Mouse (Mus musculus) intestine, postnatal 0 days (tissue): ENCODE data around the gene Cfap73. TPM values are rescaled to one million over a fixed set of nuclear protein-coding genes. Genes with fewer than 3 reads are reported as not detected.
A peak's percentile ranks its signal among the peaks of the same experiment; 100 is the strongest.

ENCODE experiments used
- ATAC-seq: fragments of 200-750 bp; cut with Nextera tagmentation; 2 replicates; pipeline ENCODE4 v1.8.0; 2017; ENCODE audit warnings: mild to moderate bottlenecking, moderate TSS enrichment, moderate library complexity
- H3K27ac ChIP-seq: fragments of 300-500 bp; sonication (generic); 2 replicates; pipeline ENCODE4 v1.5.1; 2014; ENCODE audit warnings: mild to moderate bottlenecking, low read depth, low read length, moderate library complexity
- H3K27me3 ChIP-seq: fragments of 300-500 bp; sonication (generic); replicated peaks from 2 replicates; pipeline ENCODE4 v1.6.1; 2014; ENCODE audit warnings: low read length, mixed read lengths; ENCODE audit not compliant: control insufficient read depth, insufficient read depth
- H3K36me3 ChIP-seq: fragments of 300-500 bp; sonication (generic); 2 replicates; pipeline ENCODE4 v1.6.1; 2014; ENCODE audit warnings: mild to moderate bottlenecking, moderate library complexity; ENCODE audit not compliant: control insufficient read depth, insufficient read depth
- H3K4me1 ChIP-seq: fragments of 300-500 bp; sonication (generic); replicated peaks from 2 replicates; pipeline ENCODE4 v1.6.1; 2014; ENCODE audit warnings: antibody characterized with exemption, low read length, mixed read lengths; ENCODE audit not compliant: control insufficient read depth, insufficient read depth
- H3K4me2 ChIP-seq: fragments of 300-500 bp; sonication (generic); replicated peaks from 2 replicates; pipeline ENCODE4 v1.6.1; 2014; ENCODE audit warnings: low read depth, mild to moderate bottlenecking, moderate library complexity
- H3K4me3 ChIP-seq: fragments of 300-500 bp; sonication (generic); 2 replicates; pipeline ENCODE4 v1.5.1; 2014; ENCODE audit warnings: low read depth, low read length
- H3K9ac ChIP-seq: fragments of 300-500 bp; sonication (generic); 2 replicates; pipeline ENCODE4 v1.6.1; 2014; ENCODE audit warnings: mild to moderate bottlenecking, low read depth, low read length
- H3K9me3 ChIP-seq: fragments of 300-500 bp; sonication (generic); 2 replicates; pipeline ENCODE4 v1.6.1; 2016; ENCODE audit warnings: mixed run types; ENCODE audit not compliant: control insufficient read depth
- CTCF ChIP-seq: sonication (generic); IDR thresholded peaks from 2 replicates; pipeline ENCODE4 v1.5.1; 2016; ENCODE audit warnings: low read depth, mild to moderate bottlenecking, control low read depth, antibody characterized with exemption, moderate library complexity
- WGBS: fragments of 180-500 bp; shearing (Covaris S2); extraction: QIAGEN DNeasy Blood & Tissue Kit; methylation state at CpG from one replicate; pipeline ENCODE4 v1.1.7; 2014; 5-methylcytosine and 5-hydroxymethylcytosine counted together
- polyA plus RNA-seq: library from polyadenylated mRNA; unstranded; fragments of >200 nt; fragmentation: Nextera tagmentation; extraction: Ambion mirVana; gene quantifications from 2 replicates; pipeline ENCODE4 v1.2.1, GENCODE M21; 2015

The Cfap73 gene
- polyA plus RNA-seq, 1 experiment from 2014 or later = not detected

DNA sequence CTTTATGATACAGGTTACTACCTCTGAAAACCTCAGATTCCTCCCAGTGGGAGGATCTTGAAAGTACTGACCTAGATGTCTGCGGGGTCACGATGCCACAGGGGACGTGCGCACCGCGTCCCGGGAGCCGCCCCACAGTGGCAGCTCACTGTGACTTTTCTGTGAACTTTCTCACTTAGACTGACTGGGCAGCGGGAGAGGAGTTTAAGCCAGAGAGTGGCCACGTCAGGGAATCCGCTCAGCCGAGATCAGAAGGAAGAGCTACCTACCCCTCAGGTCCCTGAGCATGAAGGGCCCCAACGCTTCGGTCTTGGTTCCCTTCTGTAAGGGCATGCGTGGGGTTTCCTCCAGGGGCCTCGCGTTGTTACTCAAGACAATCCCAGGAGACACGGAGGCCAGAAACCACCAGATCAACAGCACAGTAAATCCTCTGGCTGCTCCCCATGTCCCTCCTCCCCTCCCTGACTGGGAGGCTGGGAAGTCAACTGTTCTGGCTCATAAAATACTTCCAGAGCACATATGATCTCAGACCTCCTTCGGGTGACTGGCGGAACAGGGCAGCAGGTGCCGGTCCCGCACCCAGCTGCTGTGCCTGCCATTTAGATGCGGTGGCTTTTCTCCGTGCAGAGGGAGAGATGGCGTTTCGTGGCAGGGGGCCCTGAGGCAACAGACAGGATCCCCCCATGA, 54.7 kb downstream of the Cfap73 start:
- Histone ChIP-seq H3K27ac (peak overlapping the region; percentile 83), H3K36me3 (peaks cover 39% of the 10 kb centered on the region), H3K9me3 (no peaks in the 10 kb centered on the region), H3K4me1 (peaks cover 3% of the 10 kb centered on the region; the same call in 1 of the 2 replicates), H3K27me3 (no peaks in the 10 kb centered on the region), H3K4me3 (no peak overlapping the region), H3K4me2 (peak overlapping the region; percentile 2; the same call in 1 of the 2 replicates), H3K9ac (no peak overlapping the region)
- WGBS = 39% methylated on average over 26 of the region's 26 CpGs
- TF ChIP-seq CTCF = no peak
- peak; percentile 34 for ATAC-seq

DNA sequence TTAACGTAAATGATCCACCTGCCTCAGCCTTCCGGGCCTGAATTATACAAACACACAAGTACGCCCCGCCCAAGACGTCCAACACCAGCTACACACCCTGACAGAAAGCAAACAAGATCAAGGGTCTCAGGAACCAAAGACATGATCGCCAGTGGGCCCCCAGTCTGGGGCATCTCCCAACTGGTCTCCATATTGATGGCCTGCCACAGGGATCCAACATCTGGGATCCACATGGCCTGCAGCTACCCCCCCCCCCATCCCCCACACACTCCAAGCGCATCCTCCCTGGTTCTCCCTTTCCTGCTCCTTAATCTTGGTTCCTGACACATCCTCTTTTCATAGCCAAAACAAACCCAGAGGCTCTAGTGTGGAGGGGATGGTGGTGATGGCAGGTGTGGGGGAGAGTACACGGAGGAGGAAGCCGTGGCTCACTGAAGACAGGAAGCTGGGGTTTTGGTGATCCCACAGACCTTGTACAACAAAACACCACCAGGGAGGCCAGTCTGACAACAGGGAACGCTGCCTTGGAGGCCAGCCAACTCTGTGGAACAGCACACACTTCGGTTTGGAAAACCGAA, 55.4 kb downstream of the Cfap73 start:
- no peak for ATAC-seq
- Histone ChIP-seq H3K4me1 (peaks cover 3% of the 10 kb centered on the region; the same call in 1 of the 2 replicates), H3K9me3 (no peaks in the 10 kb centered on the region), H3K36me3 (peaks cover 31% of the 10 kb centered on the region), H3K9ac (no peak overlapping the region), H3K27me3 (no peaks in the 10 kb centered on the region), H3K4me3 (no peak overlapping the region), H3K27ac (peak overlapping the region; percentile 83), H3K4me2 (peak overlapping the region; percentile 2; the same call in 1 of the 2 replicates)
- 32% methylated on average over 12 of the region's 12 CpGs for WGBS
- no peak for TF ChIP-seq CTCF

Other genes starting within 250 kb of the Cfap73 start
- 0.04 TPM in 1 of 2 replicates, not detected in the other for gene Lhx5, start 202.5 kb downstream of the Cfap73 start, polyA plus RNA-seq
- 21.2 and 21.5 TPM in 2 replicates for gene Sdsl, start 161.4 kb downstream of the Cfap73 start, polyA plus RNA-seq
- gene Sds, start 157.7 kb downstream of the Cfap73 start, polyA plus RNA-seq = not detected in 2 replicates
- 63.6 and 67.2 TPM in 2 replicates for gene Plbd2, start 130.6 kb downstream of the Cfap73 start, polyA plus RNA-seq
- gene Slc8b1, start 123.1 kb downstream of the Cfap73 start, polyA plus RNA-seq = 4.1 and 4.4 TPM in 2 replicates
- gene Tpcn1, start 45.6 kb downstream of the Cfap73 start, polyA plus RNA-seq = 31.5 and 35.6 TPM in 2 replicates
- 0.30 and 0.47 TPM in 2 replicates for gene Iqcd, start 45.2 kb downstream of the Cfap73 start, polyA plus RNA-seq
- gene Rita1, start 21.6 kb downstream of the Cfap73 start, polyA plus RNA-seq = 6.1 and 7.5 TPM in 2 replicates
- gene Ddx54, start 21.5 kb downstream of the Cfap73 start, polyA plus RNA-seq = 19.9 and 20.9 TPM in 2 replicates
- gene Rasal1, start 14.6 kb upstream of the Cfap73 start, polyA plus RNA-seq = 3.0 and 5.1 TPM in 2 replicates
- 2.3 and 2.5 TPM in 2 replicates for gene Dtx1, start 77.7 kb upstream of the Cfap73 start, polyA plus RNA-seq
- gene Oas2, start 115.6 kb upstream of the Cfap73 start, polyA plus RNA-seq = 0.23 and 0.41 TPM in 2 replicates
- 0.66 and 0.78 TPM in 2 replicates for gene Oas3, start 143.4 kb upstream of the Cfap73 start, polyA plus RNA-seq
- gene Oas1e, start 161.3 kb upstream of the Cfap73 start, polyA plus RNA-seq = 0.10 TPM in 1 of 2 replicates, not detected in the other
- 1.0 and 1.2 TPM in 2 replicates for gene Oas1c, start 178.3 kb upstream of the Cfap73 start, polyA plus RNA-seq
- not detected in 2 replicates for gene Oas1f, start 213.1 kb upstream of the Cfap73 start, polyA plus RNA-seq
- gene Oas1h, start 227.2 kb upstream of the Cfap73 start, polyA plus RNA-seq = not detected in 2 replicates